Mouse (Mus musculus) hindbrain, embryonic 10.5 days (tissue): ENCODE results near the gene Krt27. TPM values are rescaled to one million over a fixed set of nuclear protein-coding genes. Genes with fewer than 3 reads are reported as not detected.

Experiments
- DNase-seq: peaks from one replicate; pipeline ENCODE4 v3.0.0-alpha.2; 2017; ENCODE audit warnings: low spot score
- H3K27ac ChIP-seq: fragments of 300-500 bp; sonication (generic); 2 replicates; pipeline ENCODE4 v1.5.1; 2016; ENCODE audit warnings: mild to moderate bottlenecking, moderate library complexity
- H3K27me3 ChIP-seq: fragments of 300-500 bp; sonication (generic); 2 replicates; pipeline ENCODE4 v1.6.1; 2016; ENCODE audit warnings: mild to moderate bottlenecking; ENCODE audit not compliant: poor library complexity, insufficient read depth, severe bottlenecking
- H3K36me3 ChIP-seq: fragments of 300-500 bp; sonication (generic); 2 replicates; pipeline ENCODE4 v1.6.1; 2016; ENCODE audit warnings: mild to moderate bottlenecking, moderate library complexity
- H3K4me1 ChIP-seq: fragments of 300-500 bp; sonication (generic); replicated peaks from 2 replicates; pipeline ENCODE4 v1.6.1; 2016; ENCODE audit warnings: mild to moderate bottlenecking
- H3K4me3 ChIP-seq: fragments of 300-500 bp; sonication (generic); 2 replicates; pipeline ENCODE4 v1.5.1; 2016; ENCODE audit warnings: mild to moderate bottlenecking, moderate library complexity
- H3K9me3 ChIP-seq: fragments of 300-500 bp; sonication (generic); 2 replicates; pipeline ENCODE4 v1.6.1; 2016; ENCODE audit warnings: mild to moderate bottlenecking, moderate library complexity
- WGBS: fragments of 180-500 bp; shearing (Covaris S2); methylation state at CpG from one replicate; pipeline ENCODE4 v1.1.7; 2016; 5-methylcytosine and 5-hydroxymethylcytosine counted together
- polyA plus RNA-seq: library from polyadenylated mRNA; unstranded; fragments of >200 nt; fragmentation: Nextera tagmentation; extraction: Ambion mirVana; gene quantifications from 2 replicates; pipeline ENCODE4 v1.2.1, GENCODE M21; 2016

Krt27 gene
- polyA plus RNA-seq, 1 experiment from 2014 or later: not detected

- no peak within 1 kb of the TSS for H3K4me3 ChIP-seq
- no peak for DNase-seq
- no peak within 1 kb of the TSS for H3K27ac ChIP-seq
- WGBS: 87% methylated on average over 13 of the region's 13 CpGs
- no peaks in the 10 kb centered on the region for H3K27me3 ChIP-seq
- no peaks in the 10 kb centered on the region for H3K9me3 ChIP-seq
- no peaks in the 10 kb centered on the region for H3K4me1 ChIP-seq
- no peaks in the 10 kb centered on the region for H3K36me3 ChIP-seq
These were observed 23.9 kb upstream of the Krt27 start, which contains the start of gene Krt28 for GRCm38 (mm10) chr11:99374803-99375202. Krt28 (minus strand) TSS chr11:99374903.

DNA sequence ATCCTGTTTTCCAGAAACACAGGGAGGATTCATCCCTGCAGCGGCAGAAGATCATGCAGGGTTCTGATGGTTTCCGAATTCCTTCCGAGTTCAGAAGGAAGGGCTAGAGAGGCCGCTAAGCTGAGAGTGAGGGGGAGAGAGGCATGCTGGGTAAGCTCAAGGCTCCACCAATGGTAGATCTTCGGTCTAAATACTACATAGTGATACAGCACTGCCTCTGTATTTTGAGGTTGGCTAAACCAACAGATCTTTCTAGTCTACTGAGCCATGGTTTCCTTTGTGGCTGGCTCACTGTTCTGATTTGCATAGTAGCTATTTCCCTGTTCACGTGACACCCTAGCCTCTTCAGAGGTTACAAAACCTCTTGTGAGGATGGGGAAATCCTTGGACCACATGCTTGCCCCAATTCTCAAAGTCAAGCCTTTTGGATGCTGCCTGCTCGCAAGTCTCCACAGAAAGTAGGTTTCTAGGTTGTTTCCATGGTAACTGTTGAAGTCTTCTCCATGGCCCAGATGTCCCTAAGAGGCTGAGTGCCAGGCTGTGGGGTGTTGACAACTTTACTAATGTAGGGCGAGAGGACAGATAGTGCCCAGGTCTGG lies 19.0 kb upstream of the Krt27 start:
- WGBS: 87% methylated on average over 8 of the region's 8 CpGs
- Histone ChIP-seq H3K27me3 (no peaks in the 10 kb centered on the region), H3K9me3 (no peaks in the 10 kb centered on the region), H3K4me1 (no peaks in the 10 kb centered on the region), H3K27ac (no peak overlapping the region), H3K4me3 (no peak overlapping the region), H3K36me3 (no peaks in the 10 kb centered on the region)
- no peak for DNase-seq

- Histone ChIP-seq H3K36me3 (no peaks in the 10 kb centered on the region), H3K4me1 (no peaks in the 10 kb centered on the region), H3K9me3 (no peaks in the 10 kb centered on the region), H3K27ac (no peak overlapping the region), H3K4me3 (no peak overlapping the region), H3K27me3 (no peaks in the 10 kb centered on the region)
- 11% methylated on average over 3 of the region's 3 CpGs for WGBS
- DNase-seq: peak; percentile 22
These were observed 18.3 kb upstream of the Krt27 start for GRCm38 (mm10) chr11:99369229-99369628.

DNA sequence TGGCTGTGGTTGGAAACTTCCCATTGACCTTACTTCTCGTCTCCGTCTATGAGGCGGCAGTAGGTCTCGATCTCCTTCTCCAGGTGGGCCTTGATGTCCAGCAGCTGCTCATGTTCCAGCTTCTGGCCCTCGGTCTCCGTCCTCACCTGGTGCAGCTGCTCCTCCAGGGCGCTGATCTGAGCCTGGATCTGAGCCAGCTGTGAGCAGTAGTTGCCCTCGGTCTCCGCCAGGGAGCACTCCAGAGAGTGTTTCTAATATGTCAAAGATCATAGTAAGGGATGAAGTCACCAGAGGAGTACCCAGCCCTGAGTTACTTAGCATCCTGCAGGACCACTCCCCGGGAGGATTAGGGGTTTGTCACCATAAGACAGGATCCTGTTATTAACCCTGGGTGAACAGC lies 15.9 kb upstream of the Krt27 start:
- 51% methylated on average over 10 of the region's 10 CpGs for WGBS
- no peaks in the 10 kb centered on the region for H3K4me1 ChIP-seq
- no peak overlapping the region for H3K4me3 ChIP-seq
- no peak overlapping the region for H3K27ac ChIP-seq
- DNase-seq: no peak
- no peaks in the 10 kb centered on the region for H3K9me3 ChIP-seq
- H3K27me3 ChIP-seq: no peaks in the 10 kb centered on the region
- no peaks in the 10 kb centered on the region for H3K36me3 ChIP-seq

- DNase-seq: peak; percentile 34
- Histone ChIP-seq H3K9me3 (no peaks in the 10 kb centered on the region), H3K27me3 (no peaks in the 10 kb centered on the region), H3K27ac (no peak overlapping the region), H3K36me3 (no peaks in the 10 kb centered on the region), H3K4me3 (no peak overlapping the region), H3K4me1 (no peaks in the 10 kb centered on the region)
- WGBS: 26% methylated on average over 9 of the region's 9 CpGs
These were observed 13.5 kb upstream of the Krt27 start for GRCm38 (mm10) chr11:99364412-99364811.

- Histone ChIP-seq H3K4me1 (no peaks in the 10 kb centered on the region), H3K36me3 (no peaks in the 10 kb centered on the region), H3K27me3 (no peaks in the 10 kb centered on the region), H3K27ac (no peak overlapping the region), H3K4me3 (no peak overlapping the region), H3K9me3 (no peaks in the 10 kb centered on the region)
- 90% methylated on average over 8 of the region's 8 CpGs for WGBS
- DNase-seq: no peak
These were observed 10.5 kb upstream of the Krt27 start for GRCm38 (mm10) chr11:99361423-99361822.

GRCm38 (mm10) chr11:99339299-99339847 lies 11.5 kb downstream of the Krt27 start:
- DNase-seq: peak; percentile 40
- H3K27ac ChIP-seq: peak overlapping the region; percentile 40; the same call in 1 of the 2 replicates
- WGBS: 42% methylated on average over 11 of the region's 11 CpGs

GRCm38 (mm10) chr11:99337866-99338265 lies 13.0 kb downstream of the Krt27 start, which contains the start of gene Krt26:
Krt26 (minus strand) TSS chr11:99337966.
- 90% methylated on average over 11 of the region's 11 CpGs for WGBS
- Histone ChIP-seq H3K36me3 (no peaks in the 10 kb centered on the region), H3K9me3 (no peaks in the 10 kb centered on the region), H3K27ac (no peak within 1 kb of the TSS), H3K4me3 (no peak within 1 kb of the TSS), H3K4me1 (peaks cover 9% of the 10 kb centered on the region), H3K27me3 (no peaks in the 10 kb centered on the region)
- no peak for DNase-seq

More at GRCm38 (mm10) chr11:99339299-99339847, 11.5 kb downstream of the Krt27 start:
- Histone ChIP-seq H3K9me3 (no peaks in the 10 kb centered on the region), H3K27me3 (no peaks in the 10 kb centered on the region), H3K36me3 (no peaks in the 10 kb centered on the region), H3K4me1 (peaks cover 9% of the 10 kb centered on the region), H3K4me3 (no peak overlapping the region)

- H3K4me1 ChIP-seq: no peaks in the 10 kb centered on the region
- WGBS: 73% methylated on average over 13 of the region's 13 CpGs
- no peaks in the 10 kb centered on the region for H3K9me3 ChIP-seq
- H3K4me3 ChIP-seq: no peak overlapping the region
- H3K27me3 ChIP-seq: no peaks in the 10 kb centered on the region
- no peak for DNase-seq
- H3K36me3 ChIP-seq: no peaks in the 10 kb centered on the region
- no peak overlapping the region for H3K27ac ChIP-seq
These were observed 17.5 kb downstream of the Krt27 start for GRCm38 (mm10) chr11:99333426-99333825.

- Histone ChIP-seq H3K4me1 (peaks cover 4% of the 10 kb centered on the region), H3K36me3 (no peaks in the 10 kb centered on the region), H3K4me3 (no peak overlapping the region), H3K27me3 (no peaks in the 10 kb centered on the region), H3K27ac (no peak overlapping the region), H3K9me3 (no peaks in the 10 kb centered on the region)
- WGBS: 73% methylated on average over 2 of the region's 2 CpGs
- no peak for DNase-seq
These were observed 21.2 kb downstream of the Krt27 start for GRCm38 (mm10) chr11:99329655-99330054.

GRCm38 (mm10) chr11:99322851-99323250 lies 28.1 kb downstream of the Krt27 start, which contains the start of gene Krt25:
Krt25 (minus strand) TSS chr11:99322951.
- no peaks in the 10 kb centered on the region for H3K27me3 ChIP-seq
- DNase-seq: no peak
- H3K27ac ChIP-seq: no peak within 1 kb of the TSS
- no peaks in the 10 kb centered on the region for H3K9me3 ChIP-seq
- peaks cover 4% of the 10 kb centered on the region for H3K4me1 ChIP-seq
- 93% methylated on average over 11 of the region's 11 CpGs for WGBS
- H3K4me3 ChIP-seq: no peak within 1 kb of the TSS
- H3K36me3 ChIP-seq: no peaks in the 10 kb centered on the region

- Histone ChIP-seq H3K27ac (no peak overlapping the region), H3K27me3 (no peaks in the 10 kb centered on the region), H3K4me1 (no peaks in the 10 kb centered on the region), H3K9me3 (no peaks in the 10 kb centered on the region), H3K4me3 (no peak overlapping the region), H3K36me3 (no peaks in the 10 kb centered on the region)
- no peak for DNase-seq
- WGBS: 86% methylated on average over 14 of the region's 14 CpGs
These were observed 29.8 kb downstream of the Krt27 start for GRCm38 (mm10) chr11:99321094-99321493.

- Histone ChIP-seq H3K36me3 (no peaks in the 10 kb centered on the region), H3K4me3 (no peak overlapping the region), H3K4me1 (no peaks in the 10 kb centered on the region), H3K27ac (no peak overlapping the region), H3K27me3 (no peaks in the 10 kb centered on the region), H3K9me3 (no peaks in the 10 kb centered on the region)
- no peak for DNase-seq
- WGBS: 82% methylated on average over 9 of the region's 9 CpGs
These were observed 31.8 kb downstream of the Krt27 start for GRCm38 (mm10) chr11:99319127-99319526.
